Mouse (Mus musculus) limb, embryonic 11.5 days (tissue): Measurements from ENCODE around the gene Fkbp14. TPM values are rescaled to one million over a fixed set of nuclear protein-coding genes. Genes with fewer than 3 reads are reported as not detected.

Experiments used
- ATAC-seq: fragments of 200-750 bp; cut with Nextera tagmentation; 2 replicates; pipeline ENCODE4 v1.8.0; 2017; ENCODE audit warnings: low read depth; ENCODE audit not compliant: insufficient number of reproducible peaks, low FRiP score, low TSS enrichment
- DNase-seq: peaks from one replicate; pipeline ENCODE4 v3.0.0-alpha.2; 2015; ENCODE audit warnings: low spot score
- H3K27ac ChIP-seq: fragments of 300-500 bp; sonication (generic); replicated peaks from 2 replicates; pipeline ENCODE4 v1.5.1; 2014; ENCODE audit warnings: low read depth, mild to moderate bottlenecking, low read length
- H3K27me3 ChIP-seq: fragments of 300-500 bp; sonication (generic); 2 replicates; pipeline ENCODE4 v1.6.1; 2014; ENCODE audit warnings: mild to moderate bottlenecking, low read length, mixed read lengths; ENCODE audit not compliant: control insufficient read depth, insufficient read depth
- H3K36me3 ChIP-seq: fragments of 300-500 bp; sonication (generic); 2 replicates; pipeline ENCODE4 v1.6.1; 2014; ENCODE audit warnings: mild to moderate bottlenecking, low read length, moderate library complexity, mixed read lengths; ENCODE audit not compliant: control insufficient read depth, insufficient read depth
- H3K4me1 ChIP-seq: fragments of 300-500 bp; sonication (generic); 2 replicates; pipeline ENCODE4 v1.6.1; 2014; ENCODE audit warnings: low read length, mixed read lengths; ENCODE audit not compliant: control insufficient read depth, insufficient read depth
- H3K4me2 ChIP-seq: fragments of 300-500 bp; sonication (generic); 2 replicates; pipeline ENCODE4 v1.6.1; 2014; ENCODE audit warnings: low read depth, mild to moderate bottlenecking, moderate library complexity; ENCODE audit not compliant: severe bottlenecking
- H3K4me3 ChIP-seq: fragments of 300-500 bp; sonication (generic); 2 replicates; pipeline ENCODE4 v1.5.1; 2014; ENCODE audit warnings: low read depth, low read length
- H3K9ac ChIP-seq: fragments of 300-500 bp; sonication (generic); 2 replicates; pipeline ENCODE4 v1.6.1; 2014; ENCODE audit warnings: mild to moderate bottlenecking, low read length
- H3K9me3 ChIP-seq: fragments of 300-500 bp; sonication (generic); 2 replicates; pipeline ENCODE4 v1.6.1; 2016; ENCODE audit warnings: low read length; ENCODE audit not compliant: control insufficient read depth
- WGBS: fragments of 180-500 bp; shearing (Covaris S2); extraction: QIAGEN DNeasy Blood & Tissue Kit; methylation state at CpG from one replicate; pipeline ENCODE4 v1.1.7; 2014; 5-methylcytosine and 5-hydroxymethylcytosine counted together
- polyA plus RNA-seq: library from polyadenylated mRNA; unstranded; fragments of >200 nt; fragmentation: Nextera tagmentation; extraction: Ambion mirVana; gene quantifications from 2 replicates; pipeline ENCODE4 v1.2.1, GENCODE M21; 2014

The Fkbp14 gene
- polyA plus RNA-seq, 1 experiment from 2014 or later, result 20.4 TPM

DNA sequence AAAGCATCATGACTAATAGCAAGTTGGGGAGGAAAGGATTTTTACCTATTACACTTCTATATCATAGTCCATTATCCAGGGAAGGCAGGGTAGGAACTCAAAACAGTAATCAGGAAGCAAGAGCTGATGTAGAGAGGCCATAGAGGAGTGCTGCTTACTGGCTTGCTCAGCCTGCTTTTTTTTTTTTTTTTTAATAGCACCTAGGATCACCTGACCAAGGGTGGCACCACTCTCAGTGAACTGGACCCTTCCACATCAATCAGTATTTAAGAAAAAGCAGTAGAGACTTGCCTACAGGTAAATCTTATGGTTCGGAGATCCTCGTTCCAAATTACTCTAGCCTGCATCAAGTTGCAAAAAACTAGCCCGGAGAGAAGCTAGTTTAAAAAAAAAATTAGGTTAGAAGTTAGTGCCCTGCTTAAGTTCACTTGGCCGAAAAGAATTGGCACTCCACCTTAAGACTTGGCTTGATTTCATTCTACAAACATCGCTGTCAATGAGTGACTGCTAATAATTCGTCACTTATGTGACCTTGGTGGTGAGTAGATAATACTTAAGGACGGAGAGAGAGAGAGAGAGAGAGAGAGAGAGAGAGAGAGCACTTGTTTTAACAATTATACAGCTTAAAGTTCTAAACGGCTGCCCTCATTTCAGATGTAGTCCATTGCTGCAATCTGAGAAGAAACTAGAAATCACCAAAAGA, 3.2 kb downstream of the Fkbp14 start:
- Histone ChIP-seq H3K9ac (no peak overlapping the region), H3K27ac (no peak overlapping the region), H3K4me1 (peaks cover 5% of the 10 kb centered on the region; the same call in 1 of the 2 replicates)

DNA sequence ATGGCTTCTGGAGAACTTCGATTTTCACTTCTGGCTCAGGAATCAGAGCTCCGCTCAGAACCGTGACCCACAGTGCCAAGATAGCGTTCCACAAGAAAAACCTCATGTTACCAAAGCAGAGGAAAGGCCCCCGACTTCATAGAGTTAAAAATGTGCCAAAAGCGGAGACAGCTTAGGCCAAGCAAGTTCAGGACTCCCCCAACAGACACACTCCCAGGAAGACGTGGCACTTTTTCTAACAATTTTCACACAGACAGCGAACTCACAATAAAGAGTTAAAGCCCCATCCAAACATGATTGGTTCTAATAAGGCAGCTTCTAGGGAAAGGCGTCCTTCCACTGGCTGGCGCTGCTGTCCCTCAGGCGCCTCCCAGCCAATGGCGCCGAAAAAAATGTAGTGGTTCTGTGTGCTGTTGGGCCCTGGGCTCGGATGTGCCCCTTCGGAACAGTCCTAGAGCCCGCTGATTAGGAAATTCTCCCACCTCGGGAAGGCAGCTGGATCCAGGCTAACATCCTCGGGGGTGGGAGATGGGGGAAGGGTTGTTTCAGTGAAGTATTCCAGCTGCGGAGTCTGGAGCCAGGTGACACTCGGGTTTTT, 4.1 kb downstream of the Fkbp14 start:
- peak; percentile 74 for ATAC-seq
- H3K4me1 ChIP-seq, result peaks cover 5% of the 10 kb centered on the region; the same call in 1 of the 2 replicates

More for the DNA sequence above, 3.2 kb downstream of the Fkbp14 start:
- WGBS, result 58% methylated on average over 8 of the region's 8 CpGs
- Histone ChIP-seq H3K36me3 (no peaks in the 10 kb centered on the region), H3K4me2 (peak overlapping the region; percentile 64), H3K4me3 (peak overlapping the region; percentile 48), H3K9me3 (no peaks in the 10 kb centered on the region), H3K27me3 (no peaks in the 10 kb centered on the region)
- DNase-seq (no peak), ATAC-seq (no peak)

DNA sequence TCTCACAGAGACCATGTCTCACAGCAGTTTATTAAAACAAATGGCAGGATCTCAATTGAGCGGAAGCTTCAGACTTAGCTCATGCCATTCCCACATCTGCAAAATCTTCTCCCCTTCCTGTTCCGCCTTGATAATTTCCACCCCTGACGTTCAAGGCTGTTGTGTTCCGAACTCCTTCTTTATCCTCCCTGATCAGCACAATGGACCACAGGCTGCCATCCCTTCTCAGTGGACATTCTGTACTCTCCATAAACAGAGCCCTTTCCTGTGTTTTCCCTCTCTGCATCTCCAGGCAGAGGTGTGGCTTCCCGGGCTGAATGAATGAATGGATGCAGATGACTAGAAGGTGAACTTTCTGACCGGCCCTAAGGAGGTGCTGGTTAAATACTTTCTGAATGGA, 5.3 kb downstream of the Fkbp14 start:
- Histone ChIP-seq H3K36me3 (no peaks in the 10 kb centered on the region), H3K4me3 (no peak overlapping the region), H3K9ac (no peak overlapping the region), H3K4me2 (peak overlapping the region; percentile 8; the same call in 1 of the 2 replicates), H3K27me3 (no peaks in the 10 kb centered on the region), H3K4me1 (peaks cover 5% of the 10 kb centered on the region; the same call in 1 of the 2 replicates), H3K27ac (no peak overlapping the region), H3K9me3 (no peaks in the 10 kb centered on the region)
- 71% methylated on average over 6 of the region's 6 CpGs for WGBS
- ATAC-seq, result no peak
- no peak for DNase-seq

More for the DNA sequence above, 4.1 kb downstream of the Fkbp14 start:
- Histone ChIP-seq H3K4me3 (peak overlapping the region; percentile 48), H3K36me3 (no peaks in the 10 kb centered on the region), H3K27ac (no peak overlapping the region), H3K9ac (peak overlapping the region; percentile 67), H3K4me2 (peak overlapping the region; percentile 64), H3K27me3 (no peaks in the 10 kb centered on the region), H3K9me3 (no peaks in the 10 kb centered on the region)
- DNase-seq, result peak; percentile 87
- under 1% methylated on average over 20 of the region's 20 CpGs for WGBS

DNA sequence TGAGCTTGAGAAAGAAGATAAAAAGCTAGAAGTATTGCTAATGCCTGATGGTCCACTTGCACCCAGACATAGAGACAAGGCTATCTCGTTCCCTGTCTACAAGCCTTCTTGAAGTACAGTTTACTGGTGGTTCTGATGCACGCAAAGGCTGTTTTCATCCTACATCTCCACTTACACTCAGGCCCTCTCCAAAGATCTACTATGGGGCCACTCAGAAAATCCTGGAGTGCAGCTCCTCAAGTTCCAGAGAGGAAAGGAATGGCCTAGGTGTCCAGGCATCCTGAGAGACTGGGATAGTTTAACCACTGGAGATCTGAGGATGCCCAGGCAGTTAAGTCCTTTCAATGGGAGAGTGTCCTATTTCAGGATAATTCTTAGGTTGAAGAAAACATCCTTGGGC, 6.4 kb downstream of the Fkbp14 start:
- ATAC-seq (no peak), DNase-seq (no peak)
- Histone ChIP-seq H3K4me3 (no peak overlapping the region), H3K27me3 (no peaks in the 10 kb centered on the region), H3K4me2 (no peak overlapping the region), H3K9me3 (no peaks in the 10 kb centered on the region), H3K36me3 (no peaks in the 10 kb centered on the region), H3K4me1 (peaks cover 5% of the 10 kb centered on the region; the same call in 1 of the 2 replicates), H3K9ac (no peak overlapping the region), H3K27ac (no peak overlapping the region)
- 95% methylated on average over 2 of the region's 2 CpGs for WGBS

DNA sequence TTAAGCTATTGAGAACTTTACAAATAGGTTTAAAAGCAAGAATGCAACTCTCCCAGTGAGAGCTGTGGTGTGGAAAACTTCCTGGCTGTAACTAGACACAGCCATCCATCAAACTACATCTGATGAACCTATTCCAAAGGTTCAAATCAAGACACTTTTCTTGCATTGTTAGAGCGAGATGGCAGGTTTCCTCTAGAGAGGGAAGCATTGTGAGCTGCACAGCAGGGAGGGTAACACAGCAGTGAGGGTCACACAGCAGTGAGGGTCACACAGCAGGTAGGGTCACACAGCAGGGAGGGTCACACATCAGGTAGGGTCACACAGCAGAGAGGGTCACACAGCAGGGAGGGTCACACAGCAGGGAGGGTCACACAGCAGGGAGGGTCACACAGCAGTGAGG, 8.9 kb downstream of the Fkbp14 start:
- Histone ChIP-seq H3K9ac (no peak overlapping the region), H3K36me3 (no peaks in the 10 kb centered on the region), H3K9me3 (no peaks in the 10 kb centered on the region), H3K27me3 (no peaks in the 10 kb centered on the region), H3K4me2 (no peak overlapping the region), H3K4me3 (no peak overlapping the region), H3K27ac (no peak overlapping the region), H3K4me1 (peaks cover 5% of the 10 kb centered on the region; the same call in 1 of the 2 replicates)
- ATAC-seq (no peak), DNase-seq (no peak)
- 75% methylated on average over 1 of the region's 1 CpGs for WGBS

DNA sequence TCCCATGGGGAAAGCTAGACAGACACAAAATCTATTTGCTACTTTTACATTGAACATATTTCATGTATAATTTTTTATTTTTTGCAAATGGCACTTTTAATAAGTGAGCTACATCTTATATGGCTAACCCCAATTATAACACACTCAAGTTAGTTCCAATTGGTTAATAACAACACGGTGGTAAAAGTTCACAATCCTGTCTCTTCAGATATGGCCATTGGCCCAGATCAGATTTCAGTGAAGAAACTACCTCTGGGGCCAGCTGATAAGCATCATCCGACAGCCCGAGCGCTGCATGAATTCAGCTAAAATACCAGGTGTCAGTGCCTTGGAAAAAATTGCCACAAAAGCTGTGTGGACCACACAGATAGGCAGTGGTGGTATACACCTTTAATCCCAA, 9.4 kb downstream of the Fkbp14 start:
- no peak for ATAC-seq

DNA sequence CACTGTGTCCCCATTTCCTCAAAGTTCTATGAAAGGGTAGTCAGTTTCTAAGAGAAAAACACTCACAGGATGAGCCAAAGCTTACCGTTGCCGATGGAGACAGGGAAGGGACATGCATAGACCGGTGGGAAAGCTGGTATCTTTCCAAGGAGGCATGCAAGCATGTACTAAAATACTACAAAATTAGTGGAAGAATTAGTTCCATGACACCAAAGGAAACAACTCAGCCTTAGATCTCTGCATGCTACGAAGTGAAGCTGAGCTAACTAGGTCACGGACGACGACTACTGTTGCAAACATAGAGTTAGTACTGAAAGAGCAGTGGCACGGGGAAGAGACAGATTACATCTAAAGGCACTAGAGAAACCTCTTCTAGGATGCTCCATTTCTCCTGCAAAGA, 10.2 kb downstream of the Fkbp14 start:
- Histone ChIP-seq H3K4me3 (no peak overlapping the region), H3K36me3 (no peaks in the 10 kb centered on the region), H3K4me1 (peaks cover 5% of the 10 kb centered on the region; the same call in 1 of the 2 replicates), H3K4me2 (no peak overlapping the region), H3K27ac (no peak overlapping the region), H3K9me3 (no peaks in the 10 kb centered on the region), H3K9ac (no peak overlapping the region), H3K27me3 (no peaks in the 10 kb centered on the region)
- DNase-seq (no peak), ATAC-seq (no peak)
- WGBS, result 84% methylated on average over 8 of the region's 8 CpGs

More for the DNA sequence above, 9.4 kb downstream of the Fkbp14 start:
- Histone ChIP-seq H3K36me3 (no peaks in the 10 kb centered on the region), H3K9me3 (no peaks in the 10 kb centered on the region), H3K4me2 (no peak overlapping the region), H3K27me3 (no peaks in the 10 kb centered on the region), H3K9ac (no peak overlapping the region), H3K4me3 (no peak overlapping the region), H3K4me1 (peaks cover 5% of the 10 kb centered on the region; the same call in 1 of the 2 replicates), H3K27ac (no peak overlapping the region)
- DNase-seq, result no peak
- WGBS, result 74% methylated on average over 4 of the region's 4 CpGs

DNA sequence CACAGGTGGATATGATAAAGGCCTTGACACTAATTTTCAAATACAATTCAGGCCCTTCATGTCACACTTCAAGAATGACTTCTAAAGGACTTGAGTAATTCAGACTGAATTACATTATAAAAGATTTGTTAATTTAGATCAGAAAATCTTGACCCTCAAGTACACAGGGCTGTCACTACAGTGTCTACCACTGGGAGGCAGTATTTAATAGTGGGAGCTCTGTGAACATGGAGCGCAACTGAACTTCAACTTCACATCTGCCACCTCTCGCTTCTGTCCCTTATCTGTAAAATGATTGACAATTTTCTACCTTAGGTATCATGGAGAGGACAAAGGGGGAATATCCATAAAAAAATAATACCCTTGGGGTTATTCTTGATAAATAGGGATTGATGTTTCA, 10.9 kb downstream of the Fkbp14 start:
- H3K9me3 ChIP-seq, result no peaks in the 10 kb centered on the region
- peak; percentile 59 for DNase-seq
- WGBS, result 23% methylated on average over 2 of the region's 2 CpGs
- no peak overlapping the region for H3K4me3 ChIP-seq
- H3K27me3 ChIP-seq, result no peaks in the 10 kb centered on the region
- H3K4me2 ChIP-seq, result no peak overlapping the region
- no peaks in the 10 kb centered on the region for H3K36me3 ChIP-seq
- H3K9ac ChIP-seq, result no peak overlapping the region
- no peak overlapping the region for H3K27ac ChIP-seq
- no peak for ATAC-seq
- H3K4me1 ChIP-seq, result peaks cover under 1% of the 10 kb centered on the region; the same call in 1 of the 2 replicates
